Mouse (Mus musculus) brain, embryonic 18.5 days (tissue): Measurements from ENCODE around the gene Mgarp.
"Not testable (repeated sequence)": the region's sequence is repeated elsewhere in the genome, so short reads cannot be mapped to it uniquely, and the experiment has no call there.

Experiments used
- DNase-seq: peaks from one replicate; pipeline ENCODE4 v3.0.0-alpha.2; 2012; ENCODE audit warnings: low read depth, low spot score

The Mgarp gene

GRCm38 (mm10) chr3:51397700-51398299, 1.3 kb upstream of the Mgarp start:
- DNase-seq: no peak

DNA sequence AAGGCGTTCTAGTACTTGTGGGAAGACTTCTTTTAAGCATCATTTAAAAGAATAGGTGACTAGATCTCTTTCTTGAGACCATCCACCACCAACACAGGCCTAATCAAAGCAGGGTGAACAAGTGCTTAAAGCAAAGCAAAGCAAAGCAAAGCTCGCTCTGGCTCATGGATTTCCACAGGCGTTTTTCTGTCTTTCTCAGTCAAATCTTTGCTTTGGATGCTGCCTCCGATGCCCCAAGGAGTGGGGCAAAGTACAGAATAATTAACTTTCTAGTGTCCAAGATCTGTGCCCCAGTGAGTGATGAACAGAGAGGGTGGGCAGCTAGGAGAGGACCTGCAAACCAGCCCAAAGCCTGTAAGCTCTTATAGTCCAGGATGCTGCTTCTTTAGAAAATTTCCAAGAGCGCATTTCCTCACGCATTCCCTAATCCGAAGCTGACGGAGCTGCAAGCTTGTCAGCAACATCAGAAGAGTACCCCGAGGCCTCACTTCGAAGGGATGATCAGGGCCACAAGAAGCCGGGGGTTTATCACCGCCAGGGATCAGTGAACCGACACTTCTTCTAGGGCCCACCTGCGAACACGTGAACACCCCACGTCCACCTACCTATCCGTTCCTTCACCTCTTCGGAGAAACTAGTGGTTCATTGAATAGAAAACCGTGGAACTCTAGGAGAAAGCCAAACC, 935 bp downstream of the Mgarp start:
- DNase-seq: no peak

DNA sequence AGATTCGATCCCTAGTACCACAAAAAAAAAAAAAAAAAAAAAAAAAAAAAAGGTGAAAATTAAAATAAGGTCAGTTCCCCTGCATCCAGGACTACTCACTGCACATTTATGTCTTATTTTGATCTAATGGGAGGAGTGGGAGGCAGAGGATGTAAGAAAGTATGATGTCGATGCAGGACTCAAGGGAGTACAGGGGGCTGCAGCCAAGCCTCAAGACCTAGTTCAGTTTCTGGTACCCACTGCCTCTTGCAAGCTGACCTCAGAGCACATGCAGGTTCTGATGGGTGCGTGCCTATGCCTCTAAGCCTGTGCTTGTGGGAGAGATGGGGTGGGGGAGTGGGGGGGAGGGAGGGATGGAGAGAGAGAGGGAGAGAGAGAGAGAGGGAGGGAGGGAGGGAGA, 1.7 kb downstream of the Mgarp start:
- DNase-seq: no peak

DNA sequence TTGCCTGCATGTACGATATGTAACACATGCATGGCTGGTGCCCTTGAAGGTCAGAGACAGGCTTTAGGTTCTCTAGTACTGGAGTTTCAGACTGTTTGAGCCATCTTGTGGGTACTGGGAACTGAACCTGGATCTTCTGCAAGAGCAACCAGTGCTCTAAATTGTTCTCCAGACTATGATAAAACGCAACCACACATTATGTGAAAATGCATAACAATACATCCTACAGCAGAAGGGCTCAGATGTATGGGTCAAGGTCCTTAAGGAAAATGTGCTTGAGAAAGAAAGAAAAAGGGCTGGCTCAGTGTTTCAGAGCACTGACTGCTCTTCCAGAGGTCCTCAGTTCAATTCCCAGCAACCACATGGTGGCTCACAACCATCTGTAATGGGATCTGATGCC, 2.9 kb downstream of the Mgarp start:
- no peak for DNase-seq

GRCm38 (mm10) chr3:51393018-51393417, 3.5 kb downstream of the Mgarp start:
- not testable (repeated sequence) for DNase-seq

DNA sequence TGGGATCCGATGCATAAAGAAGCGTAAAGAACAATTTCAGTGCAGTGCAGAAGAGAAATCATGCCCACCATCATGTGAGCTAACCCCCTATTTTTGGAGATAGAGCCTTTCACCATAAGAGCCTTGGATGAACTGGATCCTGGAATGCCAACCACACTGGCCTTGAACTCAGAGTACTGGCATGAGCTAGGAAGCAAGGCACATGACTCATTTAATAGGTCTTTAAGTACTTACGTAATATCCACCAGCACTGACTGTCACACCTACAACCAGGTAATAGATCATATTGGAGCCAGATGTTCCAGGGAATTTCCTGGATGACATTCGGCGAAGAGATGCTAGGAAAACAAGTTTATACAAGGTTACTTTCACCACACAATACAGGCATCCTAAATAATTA, 4.9 kb downstream of the Mgarp start:
- DNase-seq: no peak

DNA sequence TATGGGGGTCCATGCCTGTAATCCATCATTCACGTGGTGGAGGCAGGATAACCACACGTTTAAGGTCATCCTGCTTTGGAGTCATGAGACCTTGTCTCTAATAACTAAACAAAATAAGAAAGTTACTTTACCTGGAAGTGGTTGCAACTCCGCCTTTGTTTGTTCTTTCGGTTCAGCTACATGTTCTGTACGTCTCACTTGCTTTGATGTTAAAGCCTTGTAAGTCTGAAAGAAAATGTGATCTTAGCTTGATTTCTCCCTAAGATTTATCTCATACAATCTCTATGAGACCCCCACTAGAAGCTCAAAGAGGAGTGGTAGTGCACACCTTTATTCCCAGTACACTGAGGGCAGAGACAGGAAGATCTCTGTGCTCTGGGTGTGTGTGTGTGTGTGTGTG, 5.4 kb downstream of the Mgarp start:
- DNase-seq: no peak

- no peak for DNase-seq
Measured at GRCm38 (mm10) chr3:51388904-51389303, 7.6 kb downstream of the Mgarp start.

DNA sequence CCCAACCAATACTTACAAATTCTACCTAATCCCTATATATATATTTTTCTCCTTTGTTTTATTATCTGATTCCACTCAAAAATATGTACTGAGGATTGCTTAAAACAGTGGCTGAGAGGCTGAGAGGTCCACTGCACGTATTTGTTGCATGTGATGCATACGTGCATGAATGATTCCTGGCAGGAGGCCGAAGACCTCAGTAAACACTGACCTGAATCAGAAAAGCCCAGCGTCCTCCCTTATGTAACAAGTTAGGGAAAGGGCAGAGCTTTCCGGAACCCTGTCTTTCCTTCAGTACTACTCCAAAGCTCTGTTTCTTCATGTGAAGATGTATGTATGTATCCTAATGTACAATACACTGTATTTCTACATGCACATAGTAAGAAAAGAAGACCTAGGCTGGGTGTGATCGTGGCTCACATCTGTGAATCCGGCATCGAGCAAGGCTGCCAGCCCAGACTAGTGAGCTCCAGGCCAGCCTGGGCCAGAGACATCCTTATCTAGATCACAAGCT, 8.6 kb downstream of the Mgarp start:
- no peak for DNase-seq

- DNase-seq: no peak
Measured at GRCm38 (mm10) chr3:51387134-51387451, 9.4 kb downstream of the Mgarp start.

GRCm38 (mm10) chr3:51386441-51387133, 10.0 kb downstream of the Mgarp start:
- DNase-seq: no peak

DNA sequence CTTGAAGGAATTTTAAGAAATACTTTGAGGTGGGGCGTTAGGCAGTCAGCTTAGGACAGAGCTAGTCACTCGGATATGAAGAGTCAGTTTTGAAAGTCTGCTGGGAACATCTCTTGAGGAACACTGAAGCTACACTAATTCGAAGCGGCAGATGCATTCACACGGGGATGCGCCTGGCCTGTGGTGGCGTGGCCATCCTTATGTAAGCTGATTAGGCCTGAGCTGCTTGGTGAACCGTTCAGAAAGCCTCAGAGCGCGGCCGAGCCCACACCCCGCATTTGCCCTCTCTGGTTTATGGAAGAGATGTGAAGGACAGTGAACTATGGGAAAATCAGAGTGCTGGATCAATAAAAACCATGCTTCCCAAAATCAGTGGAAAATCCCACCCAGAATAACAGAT, 13.1 kb downstream of the Mgarp start:
- no peak for DNase-seq

GRCm38 (mm10) chr3:51380660-51381014, 15.9 kb downstream of the Mgarp start:
- no peak for DNase-seq

GRCm38 (mm10) chr3:51379786-51380659, 16.5 kb downstream of the Mgarp start:
- DNase-seq: no peak

DNA sequence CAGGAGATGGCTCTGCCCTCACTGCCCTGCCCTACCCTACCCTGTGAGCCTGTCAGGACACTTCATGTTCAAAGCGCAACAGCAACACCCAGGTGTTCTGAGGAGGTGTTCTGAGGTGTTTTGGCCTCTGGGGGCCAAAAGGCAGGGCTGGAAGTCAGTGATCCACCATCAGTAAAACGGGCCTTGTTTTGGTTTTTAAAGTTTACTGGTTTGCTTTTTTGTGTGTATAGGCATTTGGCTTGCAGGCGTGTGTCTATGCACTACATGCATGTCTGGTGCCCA, 17.9 kb downstream of the Mgarp start:
- no peak for DNase-seq

GRCm38 (mm10) chr3:51377878-51378664, 18.5 kb downstream of the Mgarp start:
- no peak for DNase-seq

DNA sequence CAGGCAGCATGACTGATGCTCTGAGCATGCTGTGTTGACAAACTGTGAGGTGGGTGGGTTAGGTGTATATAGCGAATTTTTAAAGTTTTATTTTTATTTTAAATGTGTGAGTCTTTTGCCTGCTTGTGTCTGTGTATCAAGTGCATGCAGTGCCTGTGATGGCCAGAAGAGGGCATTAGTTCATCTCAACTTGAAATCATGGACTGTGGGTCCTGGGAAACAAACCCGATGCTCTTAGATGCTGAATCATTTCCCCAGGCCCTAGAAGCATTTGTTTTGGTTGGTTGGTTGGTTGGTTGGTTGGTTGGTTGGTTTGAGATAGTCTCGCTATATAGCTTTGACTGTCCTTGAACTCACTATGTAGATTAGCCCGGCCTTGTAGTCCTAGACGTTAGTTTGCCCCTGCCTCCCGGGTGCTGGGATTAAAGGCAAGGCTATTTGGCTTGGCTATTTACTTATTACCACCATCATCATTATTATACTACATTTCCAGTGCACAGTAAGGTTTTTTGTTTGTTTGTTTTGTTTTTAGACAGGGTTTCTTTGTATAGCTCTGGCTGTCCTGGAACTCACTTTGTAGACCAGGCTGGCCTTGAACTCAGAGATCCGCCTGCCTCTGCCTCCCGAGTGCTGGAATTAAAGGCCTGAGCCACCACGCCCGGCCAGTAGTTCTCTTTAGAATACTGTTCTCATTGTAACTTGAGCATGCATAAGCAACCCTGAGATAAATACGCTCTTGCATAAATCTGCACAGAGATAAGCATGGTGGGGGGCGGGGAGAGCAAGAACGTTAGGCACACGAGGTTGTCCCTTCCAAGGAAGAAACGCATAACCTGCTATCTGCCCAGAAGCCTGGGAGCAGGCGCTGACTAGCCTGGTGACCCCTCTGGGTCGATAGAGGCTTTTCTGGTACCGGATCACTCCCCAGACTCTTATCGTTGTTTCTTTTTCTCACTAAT, 21.0 kb downstream of the Mgarp start:
- DNase-seq: no peak

DNA sequence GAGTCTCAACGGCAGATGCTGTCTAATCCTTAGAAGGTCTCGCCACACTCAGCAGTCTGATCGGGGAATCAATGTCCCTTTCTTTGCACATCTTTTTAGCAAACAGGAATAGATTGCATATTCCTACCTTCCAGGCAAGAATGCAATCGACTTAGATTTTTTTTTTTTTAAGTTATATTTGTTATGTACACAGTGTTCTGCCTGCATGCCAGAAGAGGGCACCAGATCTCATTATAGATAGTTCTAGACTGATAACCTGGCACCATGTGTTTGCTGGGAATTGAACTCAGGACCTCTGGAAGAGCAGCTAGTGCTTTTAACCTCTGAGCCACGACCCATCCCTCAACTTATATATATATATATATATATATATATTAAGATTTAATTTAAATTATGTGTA, 23.0 kb downstream of the Mgarp start:
- DNase-seq: no peak

GRCm38 (mm10) chr3:51372883-51373282, 23.7 kb downstream of the Mgarp start:
- DNase-seq: no peak

- no peak for DNase-seq
Measured at GRCm38 (mm10) chr3:51371826-51372225, 24.7 kb downstream of the Mgarp start.
